Mouse (Mus musculus): ENCODE results near the gene Ano2. TPM values are rescaled to one million over a fixed set of nuclear protein-coding genes. Genes with fewer than 3 reads are reported as not detected.

Ano2 gene
- polyA plus RNA-seq, 1 experiment from 2014 or later = 0.60 TPM

- no peaks in the 10 kb centered on the region for H3K4me1 ChIP-seq (replicated peaks)
- no peaks in the 10 kb centered on the region for H3K9me3 ChIP-seq
- no peak overlapping the region for H3K9ac ChIP-seq
- no peaks in the 10 kb centered on the region for H3K36me3 ChIP-seq
- no peak overlapping the region for H3K4me3 ChIP-seq
- 22% methylated on average over 3 of the region's 3 CpGs for WGBS
- H3K4me2 ChIP-seq = no peak overlapping the region
- no peak overlapping the region for H3K27ac ChIP-seq (replicated peaks)
- 0 out of 2 replicates have a peak, but pooled peaks have one; percentile 45 for ATAC-seq (ENCODE audit: low FRiP score, low read depth)
- no peaks in the 10 kb centered on the region for H3K27me3 ChIP-seq
These were observed 264.7 kb downstream of the Ano2 start for GRCm38 (mm10) chr6:125954965-125955364.

- Histone ChIP-seq H3K27ac (replicated peaks) (no peak overlapping the region), H3K4me2 (no peak overlapping the region), H3K27me3 (no peaks in the 10 kb centered on the region), H3K4me3 (no peak overlapping the region), H3K9me3 (no peaks in the 10 kb centered on the region), H3K4me1 (replicated peaks) (no peaks in the 10 kb centered on the region), H3K36me3 (no peaks in the 10 kb centered on the region), H3K9ac (no peak overlapping the region)
- ATAC-seq (ENCODE audit: low FRiP score, low read depth) = no peak
These were observed 283.3 kb downstream of the Ano2 start for GRCm38 (mm10) chr6:125973551-125973950.

DNA sequence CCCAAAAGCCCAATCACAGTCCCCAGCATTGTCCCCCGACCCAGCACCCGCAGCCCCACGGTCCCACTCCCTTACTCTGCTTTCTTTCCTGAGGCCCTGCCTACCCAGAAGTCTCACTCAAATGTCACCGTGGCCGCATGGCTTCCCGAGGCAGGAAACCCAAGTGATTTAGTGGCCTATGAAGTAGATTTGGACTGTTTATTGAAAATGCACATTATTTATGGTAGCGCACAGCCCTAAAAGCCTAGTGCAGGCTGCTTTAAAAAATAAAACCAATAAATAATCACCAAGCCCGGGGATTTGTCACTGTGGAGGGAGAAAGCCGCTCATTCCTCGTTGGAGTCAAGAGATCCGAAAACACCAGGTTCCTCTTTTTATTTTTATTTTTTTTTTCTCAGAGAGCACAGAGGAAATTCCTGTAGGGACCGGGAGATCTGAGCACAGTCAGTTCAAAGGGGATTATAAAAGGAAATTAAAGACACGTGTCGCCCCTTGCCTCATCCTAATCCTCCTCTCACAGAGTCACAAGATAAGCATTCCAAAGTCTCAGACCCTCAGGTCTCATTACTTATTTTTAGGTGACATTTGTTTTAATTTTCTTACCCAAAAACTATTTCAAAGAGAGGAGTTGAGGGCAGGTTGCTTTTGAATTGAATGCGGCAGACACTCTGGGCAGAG is 285.7 kb downstream of the Ano2 start:
- Histone ChIP-seq H3K36me3 (no peaks in the 10 kb centered on the region), H3K9me3 (no peaks in the 10 kb centered on the region), H3K9ac (no peak overlapping the region), H3K4me2 (no peak overlapping the region), H3K27ac (replicated peaks) (no peak overlapping the region), H3K27me3 (no peaks in the 10 kb centered on the region), H3K4me3 (no peak overlapping the region), H3K4me1 (replicated peaks) (no peaks in the 10 kb centered on the region)
- no peak for ATAC-seq (ENCODE audit: low FRiP score, low read depth)
- WGBS = 76% methylated on average over 15 of the region's 15 CpGs

DNA sequence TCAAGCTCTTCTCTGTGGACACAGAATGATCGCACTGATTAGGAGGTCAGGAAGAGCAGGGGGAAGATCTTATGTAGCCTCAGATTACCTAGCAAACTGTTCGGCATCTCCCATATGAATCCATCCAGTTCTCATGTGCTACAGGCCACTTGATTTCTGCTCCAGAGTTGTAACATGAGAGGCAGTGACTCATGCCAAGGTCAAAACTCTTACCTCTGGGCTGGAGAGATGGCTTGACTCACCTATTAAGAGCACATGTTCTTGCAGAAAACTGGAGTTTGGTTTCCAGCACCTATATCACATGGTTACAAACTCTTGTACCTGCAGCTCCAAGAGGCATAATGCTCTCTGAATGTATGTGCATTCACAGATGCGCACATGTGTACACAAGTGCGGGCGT is 289.4 kb downstream of the Ano2 start:
- H3K9ac ChIP-seq = no peak overlapping the region
- no peaks in the 10 kb centered on the region for H3K27me3 ChIP-seq
- no peak for ATAC-seq (ENCODE audit: low FRiP score, low read depth)
- over 99% methylated on average over 5 of the region's 5 CpGs for WGBS
- H3K4me3 ChIP-seq = no peak overlapping the region
- H3K4me1 ChIP-seq (replicated peaks) = no peaks in the 10 kb centered on the region
- no peaks in the 10 kb centered on the region for H3K9me3 ChIP-seq
- no peak overlapping the region for H3K27ac ChIP-seq (replicated peaks)
- H3K4me2 ChIP-seq = no peak overlapping the region
- H3K36me3 ChIP-seq = no peaks in the 10 kb centered on the region

DNA sequence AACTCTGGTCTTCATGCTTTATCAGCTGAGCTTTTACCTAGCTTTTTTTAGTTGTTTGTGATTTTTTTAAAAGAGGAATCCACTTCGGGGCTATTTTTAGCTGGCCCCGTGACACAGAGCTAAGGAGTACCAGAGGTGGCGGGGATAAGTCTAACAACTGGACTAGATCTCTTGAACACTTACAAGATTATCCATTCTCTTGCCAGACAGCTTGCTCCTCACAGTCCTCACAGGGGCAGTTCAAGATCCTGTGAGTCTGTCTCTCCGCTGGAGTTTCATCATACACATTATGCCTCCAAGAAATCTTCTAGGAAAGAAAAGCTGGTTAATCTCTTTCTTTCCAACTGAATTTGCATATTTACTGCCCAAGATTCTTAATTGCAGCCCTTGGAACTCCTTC is 293.8 kb downstream of the Ano2 start:
- H3K27ac ChIP-seq (replicated peaks) = no peak overlapping the region
- H3K9me3 ChIP-seq = no peaks in the 10 kb centered on the region
- no peaks in the 10 kb centered on the region for H3K4me1 ChIP-seq (replicated peaks)
- H3K27me3 ChIP-seq = no peaks in the 10 kb centered on the region
- no peak for ATAC-seq (ENCODE audit: low FRiP score, low read depth)
- WGBS = 94% methylated on average over 4 of the region's 4 CpGs
- no peaks in the 10 kb centered on the region for H3K36me3 ChIP-seq
- H3K9ac ChIP-seq = no peak overlapping the region
- H3K4me2 ChIP-seq = no peak overlapping the region
- no peak overlapping the region for H3K4me3 ChIP-seq

DNA sequence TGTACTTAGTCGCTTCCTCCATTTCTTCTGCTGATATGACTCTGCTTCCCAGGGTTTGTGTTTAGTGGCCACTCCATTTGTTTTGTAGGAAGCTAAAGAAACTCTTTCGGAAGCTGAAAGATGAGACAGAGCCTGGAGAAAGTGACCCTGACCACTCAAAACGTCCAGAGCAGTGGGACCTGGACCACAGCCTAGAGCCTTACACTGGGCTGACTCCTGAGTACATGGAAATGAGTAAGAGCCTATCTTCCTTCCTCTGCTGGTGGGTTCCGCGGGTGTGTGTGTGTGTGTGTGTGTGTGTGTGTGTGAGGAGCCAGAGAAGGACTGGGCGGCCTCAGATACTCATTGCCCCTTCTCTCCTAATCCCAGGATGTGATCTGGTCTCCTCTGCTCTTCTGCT is 302.5 kb downstream of the Ano2 start:
- Histone ChIP-seq H3K9me3 (no peaks in the 10 kb centered on the region), H3K4me2 (no peak overlapping the region), H3K4me1 (replicated peaks) (no peaks in the 10 kb centered on the region), H3K27me3 (no peaks in the 10 kb centered on the region), H3K4me3 (no peak overlapping the region), H3K36me3 (no peaks in the 10 kb centered on the region), H3K9ac (no peak overlapping the region), H3K27ac (replicated peaks) (no peak overlapping the region)
- ATAC-seq (ENCODE audit: low FRiP score, low read depth) = no peak
- 70% methylated on average over 6 of the region's 6 CpGs for WGBS

DNA sequence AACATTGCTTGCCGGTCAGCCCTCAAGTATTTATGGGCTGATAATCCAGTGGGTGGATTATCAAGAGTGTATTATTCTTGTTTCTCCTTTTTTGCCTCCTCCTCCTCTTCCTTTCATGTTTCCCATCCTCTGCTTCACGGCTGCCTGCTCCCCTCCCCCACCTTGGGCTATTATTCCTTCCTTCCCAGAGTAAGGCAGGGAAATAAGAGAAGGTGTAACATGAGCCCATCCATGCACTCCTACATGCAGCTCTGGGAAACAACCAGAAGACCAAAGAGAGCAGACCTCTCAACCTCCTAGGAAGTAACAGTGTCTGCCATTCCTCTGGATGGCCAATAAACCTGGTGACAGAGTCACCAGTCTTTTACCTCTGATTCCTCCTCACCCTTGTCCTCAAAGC is 311.6 kb downstream of the Ano2 start:
- Histone ChIP-seq H3K27ac (replicated peaks) (no peak overlapping the region), H3K27me3 (no peaks in the 10 kb centered on the region), H3K4me2 (no peak overlapping the region), H3K4me1 (replicated peaks) (no peaks in the 10 kb centered on the region), H3K4me3 (no peak overlapping the region), H3K9ac (no peak overlapping the region), H3K36me3 (no peaks in the 10 kb centered on the region), H3K9me3 (no peaks in the 10 kb centered on the region)
- ATAC-seq (ENCODE audit: low FRiP score, low read depth) = no peak
- 34% methylated on average over 2 of the region's 2 CpGs for WGBS

DNA sequence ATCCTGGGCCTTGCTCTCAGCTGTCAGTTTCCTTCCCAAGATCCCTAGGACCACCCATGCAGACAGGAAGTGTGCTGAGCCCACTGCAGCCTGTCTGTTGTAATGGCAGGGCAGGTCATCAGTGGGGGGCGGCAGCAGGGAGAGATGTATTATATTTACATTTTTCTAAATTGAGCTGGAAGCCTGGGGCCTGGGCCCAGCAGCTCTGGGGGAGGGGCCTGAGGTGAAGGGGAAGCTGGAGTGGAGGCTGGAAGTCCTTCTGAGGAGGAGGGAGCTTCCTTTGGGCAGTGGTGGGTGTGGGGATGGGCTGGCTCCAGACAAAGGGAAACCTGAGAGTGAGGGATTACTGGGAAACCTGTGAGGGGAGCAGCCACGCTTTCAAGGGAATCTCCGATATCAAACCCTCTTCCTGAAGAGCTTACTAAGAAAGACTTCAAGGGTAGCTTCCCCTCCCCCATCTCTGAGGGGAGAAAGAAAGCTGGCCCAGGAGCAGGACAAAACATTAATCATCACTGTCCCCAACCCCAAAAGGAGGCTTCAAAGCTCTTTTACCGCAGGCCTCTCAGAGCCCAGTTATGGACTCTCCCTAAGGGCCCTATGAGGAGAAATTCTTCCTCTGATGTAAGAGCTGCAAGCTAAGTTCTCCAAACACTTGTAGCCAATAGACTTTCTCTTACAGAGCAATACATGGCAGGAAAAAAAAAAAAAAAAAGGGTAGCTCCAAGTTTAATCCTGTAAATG is 313.0 kb downstream of the Ano2 start:
- 21% methylated on average over 4 of the region's 4 CpGs for WGBS
- H3K27me3 ChIP-seq = no peaks in the 10 kb centered on the region
- no peak overlapping the region for H3K4me3 ChIP-seq
- H3K27ac ChIP-seq (replicated peaks) = no peak overlapping the region
- H3K4me1 ChIP-seq (replicated peaks) = no peaks in the 10 kb centered on the region
- no peak for ATAC-seq (ENCODE audit: low FRiP score, low read depth)
- H3K4me2 ChIP-seq = no peak overlapping the region
- H3K9ac ChIP-seq = no peak overlapping the region
- H3K36me3 ChIP-seq = no peaks in the 10 kb centered on the region
- no peaks in the 10 kb centered on the region for H3K9me3 ChIP-seq

DNA sequence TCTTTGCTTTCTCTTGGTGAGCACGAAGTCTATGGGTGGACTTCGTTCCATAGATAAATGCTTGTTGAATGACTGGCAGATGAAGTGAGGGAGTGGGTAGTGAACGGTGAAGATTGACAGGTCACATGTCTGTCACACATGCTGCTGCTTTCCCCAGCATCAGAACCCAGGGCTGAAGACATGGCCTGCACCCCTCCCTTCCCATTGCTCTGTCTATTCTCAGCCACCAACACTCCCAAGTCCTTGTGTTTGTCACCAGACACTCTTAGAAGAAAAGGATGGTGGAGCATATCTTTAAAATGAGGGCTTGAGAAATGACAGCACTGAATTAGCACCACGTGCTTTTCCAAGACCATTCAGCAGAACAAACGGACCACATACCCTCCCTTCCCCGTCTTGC is 316.4 kb downstream of the Ano2 start:
- WGBS = 85% methylated on average over 6 of the region's 6 CpGs
- no peaks in the 10 kb centered on the region for H3K4me1 ChIP-seq (replicated peaks)
- H3K4me3 ChIP-seq = no peak overlapping the region
- H3K4me2 ChIP-seq = no peak overlapping the region
- H3K36me3 ChIP-seq = no peaks in the 10 kb centered on the region
- no peaks in the 10 kb centered on the region for H3K9me3 ChIP-seq
- no peak overlapping the region for H3K27ac ChIP-seq (replicated peaks)
- ATAC-seq (ENCODE audit: low FRiP score, low read depth) = no peak
- no peaks in the 10 kb centered on the region for H3K27me3 ChIP-seq
- H3K9ac ChIP-seq = no peak overlapping the region

GRCm38 (mm10) chr6:126009083-126009482 is 318.9 kb downstream of the Ano2 start:
- H3K4me3 ChIP-seq = no peak overlapping the region
- no peak for ATAC-seq (ENCODE audit: low FRiP score, low read depth)
- no peak overlapping the region for H3K27ac ChIP-seq (replicated peaks)
- H3K27me3 ChIP-seq = no peaks in the 10 kb centered on the region
- no peak overlapping the region for H3K4me2 ChIP-seq
- no peak overlapping the region for H3K9ac ChIP-seq
- WGBS = 43% methylated on average over 3 of the region's 3 CpGs
- no peaks in the 10 kb centered on the region for H3K36me3 ChIP-seq
- H3K4me1 ChIP-seq (replicated peaks) = no peaks in the 10 kb centered on the region
- H3K9me3 ChIP-seq = no peaks in the 10 kb centered on the region

- no peaks in the 10 kb centered on the region for H3K36me3 ChIP-seq
- no peak overlapping the region for H3K27ac ChIP-seq (replicated peaks)
- no peak for ATAC-seq (ENCODE audit: low FRiP score, low read depth)
- H3K27me3 ChIP-seq = no peaks in the 10 kb centered on the region
- H3K9ac ChIP-seq = no peak overlapping the region
- WGBS = 81% methylated on average over 2 of the region's 2 CpGs
- H3K4me2 ChIP-seq = no peak overlapping the region
- H3K9me3 ChIP-seq = no peaks in the 10 kb centered on the region
- H3K4me1 ChIP-seq (replicated peaks) = no peaks in the 10 kb centered on the region
- no peak overlapping the region for H3K4me3 ChIP-seq
These were observed 326.8 kb downstream of the Ano2 start for GRCm38 (mm10) chr6:126016991-126017390.

DNA sequence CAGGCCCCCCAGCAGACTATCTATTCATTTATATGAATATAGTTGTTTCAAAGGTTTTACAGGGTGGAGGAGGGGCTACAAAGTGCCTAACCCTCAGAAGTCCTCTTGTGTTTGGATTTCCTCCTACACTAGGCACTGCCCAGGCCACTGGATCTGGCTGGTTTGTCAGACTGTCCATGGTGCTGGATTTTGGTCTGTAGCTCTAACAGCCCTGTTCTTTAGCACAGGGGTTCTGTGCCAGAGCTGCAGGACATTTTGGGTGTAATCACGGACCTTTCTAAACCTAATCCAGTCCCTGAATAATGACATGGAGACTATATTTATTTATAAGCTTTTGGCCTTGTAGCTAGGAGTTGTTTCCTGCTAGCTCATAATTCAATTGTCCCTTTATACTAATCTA is 328.2 kb downstream of the Ano2 start:
- no peaks in the 10 kb centered on the region for H3K4me1 ChIP-seq (replicated peaks)
- no peaks in the 10 kb centered on the region for H3K27me3 ChIP-seq
- no peak overlapping the region for H3K27ac ChIP-seq (replicated peaks)
- no peaks in the 10 kb centered on the region for H3K9me3 ChIP-seq
- ATAC-seq (ENCODE audit: low FRiP score, low read depth) = no peak
- H3K36me3 ChIP-seq = no peaks in the 10 kb centered on the region
- WGBS = 84% methylated on average over 1 of the region's 1 CpGs
- H3K4me2 ChIP-seq = no peak overlapping the region
- H3K4me3 ChIP-seq = no peak overlapping the region
- H3K9ac ChIP-seq = no peak overlapping the region

Measured in hindbrain, embryonic 15.5 days (tissue).